Mouse (Mus musculus) lung, adult 10 weeks (tissue): Measurements from ENCODE around the gene Tmem215. TPM values are rescaled to one million over a fixed set of nuclear protein-coding genes. Genes with fewer than 3 reads are reported as not detected.

Experiments used
- polyA plus RNA-seq: library from polyadenylated mRNA; stranded (reverse); fragments of 350-450 nt; fragmentation: Illumina TruSeq; extraction: RNeasy Lipid Tissue Mini Kit (QIAGEN cat#74804); gene quantifications from one replicate; pipeline ENCODE4 v1.2.3, GENCODE M21; 2014; ENCODE audit warnings: low read depth, low replicate concordance; ENCODE audit not compliant: insufficient read depth

Gene Tmem215
- 0.62 TPM for polyA plus RNA-seq

DNA sequence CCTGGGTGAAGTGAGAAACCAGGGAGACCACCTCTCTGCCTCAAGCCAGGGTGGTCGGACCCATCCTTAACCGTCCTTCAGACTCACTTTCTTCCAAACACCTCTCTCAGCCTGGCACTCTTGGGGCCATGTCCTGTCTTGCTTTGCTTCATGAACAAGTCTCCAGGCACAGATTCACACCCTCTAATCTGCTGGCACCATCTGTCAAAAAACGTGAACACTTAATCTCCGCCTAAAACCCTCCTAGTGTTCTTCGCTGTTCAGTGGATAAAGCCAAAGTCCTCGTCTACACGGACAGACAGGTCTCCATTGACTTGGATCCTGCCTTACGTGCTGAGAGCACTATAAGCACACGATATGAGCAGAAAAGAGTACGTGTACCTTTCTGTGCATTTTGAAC is at the start of gene Tmem215:
Gene Tmem215, plus strand, starts transcription at position 301 of the 400 bp plus-strand sequence.

Other genes with a start within 250 kb of the Tmem215 start
- 13.8 TPM for gene Ddx58, start 232.4 kb upstream of the Tmem215 start, polyA plus RNA-seq
- 15.7 TPM for gene Smim27, start 202.6 kb upstream of the Tmem215 start, polyA plus RNA-seq
- 9.6 TPM for gene Topors, start 202.3 kb upstream of the Tmem215 start, polyA plus RNA-seq
- 162 TPM for gene Ndufb6, start 192.8 kb upstream of the Tmem215 start, polyA plus RNA-seq
- gene Aptx, start 231.0 kb downstream of the Tmem215 start, polyA plus RNA-seq, result 15.2 TPM
- 153 TPM for gene Dnaja1, start 250.0 kb downstream of the Tmem215 start, polyA plus RNA-seq